Mouse (Mus musculus): ENCODE measurements at regions not wholly inside any gene's neighbourhood (a gene's known extent, or its start where the extent isn't known, plus 50 kb on each side); places are given as distances from the start of the nearest gene placed in this dataset.

DNA sequence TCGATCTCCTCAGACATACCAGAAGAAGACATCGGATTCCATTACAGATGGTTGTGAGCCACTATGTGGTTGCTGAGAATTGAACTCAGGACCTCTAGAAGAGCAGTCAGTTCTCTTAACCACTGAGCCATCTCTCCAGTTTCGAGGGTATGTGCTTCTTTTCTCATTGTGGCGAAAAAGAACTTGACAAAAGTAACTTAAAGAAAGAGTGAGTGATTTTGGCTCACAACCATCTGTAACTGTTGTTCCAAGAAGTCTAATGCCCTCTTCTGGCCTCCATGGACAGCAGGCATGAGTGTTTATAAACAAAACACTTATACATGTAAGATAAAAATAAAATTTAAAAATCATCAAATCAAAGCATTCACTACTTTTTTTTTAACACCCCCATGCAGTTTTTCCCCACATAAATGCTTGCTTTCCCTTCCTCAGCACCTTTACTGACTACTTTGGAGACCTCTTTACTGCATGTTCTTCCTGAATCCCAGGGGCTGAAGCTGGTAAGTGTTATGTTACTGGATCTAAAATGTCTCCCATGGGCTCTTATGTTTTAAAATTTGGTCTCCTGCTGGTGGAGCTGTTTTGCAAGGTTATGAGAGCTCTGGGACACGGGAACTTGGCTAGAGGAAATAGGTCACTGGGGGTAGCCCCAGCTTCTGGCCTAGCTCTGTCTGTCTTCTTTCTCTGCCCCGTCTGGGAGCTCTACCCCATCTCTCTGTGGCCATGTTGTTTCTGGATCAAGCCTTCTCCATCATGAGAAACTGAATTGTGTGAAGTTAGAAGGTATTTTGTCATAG is 521.8 kb upstream of the Nrp1 start:
- Histone ChIP-seq H3K9me3 (no peaks in the 10 kb centered on the region), H3K27ac (no peak overlapping the region), H3K27me3 (ENCODE audit: poor library complexity, severe bottlenecking) (no peaks in the 10 kb centered on the region), H3K36me3 (replicated peaks) (no peaks in the 10 kb centered on the region), H3K4me1 (no peaks in the 10 kb centered on the region), H3K4me3 (no peak overlapping the region)
- WGBS, result 79% methylated on average over 6 of the region's 6 CpGs
- DNase-seq (ENCODE audit: extremely low spot score, low spot score), result no peak

DNA sequence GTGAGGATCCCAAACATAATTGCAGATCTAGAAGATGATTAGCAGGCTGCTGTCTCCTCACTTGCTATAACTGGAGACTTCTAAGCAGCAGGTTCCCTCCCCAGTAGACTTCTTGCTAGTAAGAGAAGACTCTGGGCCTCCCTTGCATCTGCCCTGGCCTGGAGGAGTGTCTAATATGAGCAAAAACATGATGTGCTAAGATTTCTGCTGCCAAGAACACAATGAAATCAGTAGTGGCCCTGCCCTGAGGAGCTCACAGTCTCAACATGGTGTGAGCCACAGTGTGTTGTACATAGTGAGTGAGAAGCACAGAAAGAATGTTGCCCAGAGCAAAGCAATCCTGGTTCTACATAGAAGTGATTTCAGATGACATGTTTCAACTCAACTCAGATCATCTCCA is 520.1 kb upstream of the Nrp1 start:
- Histone ChIP-seq H3K4me3 (no peak overlapping the region), H3K27me3 (ENCODE audit: poor library complexity, severe bottlenecking) (no peaks in the 10 kb centered on the region), H3K9me3 (no peaks in the 10 kb centered on the region), H3K27ac (no peak overlapping the region), H3K36me3 (replicated peaks) (no peaks in the 10 kb centered on the region), H3K4me1 (no peaks in the 10 kb centered on the region)
- DNase-seq (ENCODE audit: extremely low spot score, low spot score), result no peak

DNA sequence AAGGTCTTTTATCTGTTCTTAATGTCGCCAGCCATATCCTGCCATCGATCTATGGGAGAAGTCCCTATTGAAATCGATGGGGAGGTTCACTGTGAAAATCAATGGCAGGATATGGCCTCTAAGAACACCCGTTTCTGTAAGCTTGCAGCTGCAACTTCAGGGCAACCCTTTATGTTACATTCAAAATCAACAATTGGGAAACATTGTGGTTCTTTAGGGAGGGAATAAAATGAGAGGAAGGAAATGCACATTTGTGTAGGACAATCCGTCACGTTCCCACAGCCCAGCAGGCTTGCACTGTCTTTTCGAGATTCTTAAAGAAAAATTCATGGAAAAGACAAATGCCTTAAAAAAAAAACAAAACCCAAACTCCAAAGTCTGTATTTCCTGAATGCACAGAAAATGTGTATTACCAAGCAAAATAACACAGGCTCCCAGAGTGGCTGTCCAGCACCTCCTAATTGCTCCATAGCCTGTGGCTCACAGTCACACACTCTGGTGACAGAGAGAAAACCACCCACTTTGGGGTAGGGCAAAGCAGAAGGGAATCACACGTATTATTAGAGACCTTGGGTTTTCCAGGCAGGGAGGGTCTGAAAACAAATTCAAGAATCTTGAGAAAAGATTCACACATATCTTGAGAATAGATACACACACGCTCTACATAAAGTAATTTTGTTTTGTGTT is 510.9 kb upstream of the Nrp1 start:
- Histone ChIP-seq H3K9me3 (no peaks in the 10 kb centered on the region), H3K27me3 (ENCODE audit: poor library complexity, severe bottlenecking) (no peaks in the 10 kb centered on the region), H3K36me3 (replicated peaks) (no peaks in the 10 kb centered on the region), H3K27ac (no peak overlapping the region), H3K4me3 (no peak overlapping the region), H3K4me1 (no peaks in the 10 kb centered on the region)
- no peak for DNase-seq (ENCODE audit: extremely low spot score, low spot score)
- WGBS, result 85% methylated on average over 9 of the region's 9 CpGs

DNA sequence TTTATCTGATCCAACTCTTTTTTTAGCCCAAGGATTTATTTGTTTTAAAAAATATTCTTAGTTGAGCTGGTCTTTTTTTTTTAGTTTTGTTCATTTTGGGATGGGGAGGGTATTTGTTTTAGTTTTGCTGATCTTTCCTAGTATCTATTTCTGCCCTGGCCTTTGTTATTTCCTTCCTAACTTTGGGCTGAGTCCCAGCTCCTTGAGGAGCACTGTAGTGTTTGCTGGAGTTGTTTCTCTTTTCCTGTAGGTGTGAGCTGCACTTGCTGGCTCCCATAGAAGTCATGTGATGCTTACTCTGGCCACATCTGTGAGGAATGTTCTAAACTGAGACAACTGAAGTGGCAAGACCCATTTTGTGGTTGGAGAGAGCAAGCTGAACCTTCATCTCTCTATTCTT is 508.5 kb upstream of the Nrp1 start:
- Histone ChIP-seq H3K4me3 (no peak overlapping the region), H3K27me3 (ENCODE audit: poor library complexity, severe bottlenecking) (no peaks in the 10 kb centered on the region), H3K9me3 (no peaks in the 10 kb centered on the region), H3K4me1 (no peaks in the 10 kb centered on the region), H3K27ac (no peak overlapping the region), H3K36me3 (replicated peaks) (no peaks in the 10 kb centered on the region)
- DNase-seq (ENCODE audit: extremely low spot score, low spot score), result no peak

DNA sequence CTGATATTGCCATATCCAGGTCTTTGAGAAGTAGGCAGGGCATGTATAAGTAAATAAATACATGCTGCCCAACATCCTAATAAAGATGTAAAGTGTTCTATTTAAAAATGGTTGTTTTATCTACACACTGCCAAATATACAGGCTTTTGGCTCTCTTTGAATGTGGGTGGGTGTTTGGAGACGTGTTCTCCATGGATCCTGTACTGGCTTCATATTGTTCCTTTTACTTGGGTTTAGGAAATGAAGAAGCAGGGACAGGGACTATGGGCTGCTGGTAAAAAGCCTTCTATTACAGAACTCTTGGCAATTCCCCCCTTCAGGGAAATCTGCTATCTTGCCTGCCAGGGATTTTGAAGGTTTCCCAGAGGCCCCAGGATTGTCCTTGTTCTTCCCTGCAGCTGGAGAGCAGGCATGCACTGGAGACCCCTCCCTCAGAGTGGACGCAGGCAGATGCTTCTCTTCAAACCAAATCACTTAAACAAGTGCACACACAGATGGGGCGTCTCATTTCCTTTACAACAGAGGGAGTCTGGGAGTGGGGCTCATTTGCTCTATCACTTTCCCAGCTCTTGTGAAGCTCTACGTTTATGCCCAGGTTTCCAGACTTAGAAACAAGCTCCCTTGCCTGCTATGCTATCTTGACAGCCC is 502.6 kb upstream of the Nrp1 start:
- Histone ChIP-seq H3K27ac (no peak overlapping the region), H3K4me1 (0 out of 2 replicates have a peak, but pooled peaks cover 5% of the 10 kb centered on the region), H3K27me3 (ENCODE audit: poor library complexity, severe bottlenecking) (no peaks in the 10 kb centered on the region), H3K4me3 (no peak overlapping the region), H3K36me3 (replicated peaks) (no peaks in the 10 kb centered on the region), H3K9me3 (no peaks in the 10 kb centered on the region)
- 55% methylated on average over 4 of the region's 4 CpGs for WGBS
- DNase-seq (ENCODE audit: extremely low spot score, low spot score), result no peak

DNA sequence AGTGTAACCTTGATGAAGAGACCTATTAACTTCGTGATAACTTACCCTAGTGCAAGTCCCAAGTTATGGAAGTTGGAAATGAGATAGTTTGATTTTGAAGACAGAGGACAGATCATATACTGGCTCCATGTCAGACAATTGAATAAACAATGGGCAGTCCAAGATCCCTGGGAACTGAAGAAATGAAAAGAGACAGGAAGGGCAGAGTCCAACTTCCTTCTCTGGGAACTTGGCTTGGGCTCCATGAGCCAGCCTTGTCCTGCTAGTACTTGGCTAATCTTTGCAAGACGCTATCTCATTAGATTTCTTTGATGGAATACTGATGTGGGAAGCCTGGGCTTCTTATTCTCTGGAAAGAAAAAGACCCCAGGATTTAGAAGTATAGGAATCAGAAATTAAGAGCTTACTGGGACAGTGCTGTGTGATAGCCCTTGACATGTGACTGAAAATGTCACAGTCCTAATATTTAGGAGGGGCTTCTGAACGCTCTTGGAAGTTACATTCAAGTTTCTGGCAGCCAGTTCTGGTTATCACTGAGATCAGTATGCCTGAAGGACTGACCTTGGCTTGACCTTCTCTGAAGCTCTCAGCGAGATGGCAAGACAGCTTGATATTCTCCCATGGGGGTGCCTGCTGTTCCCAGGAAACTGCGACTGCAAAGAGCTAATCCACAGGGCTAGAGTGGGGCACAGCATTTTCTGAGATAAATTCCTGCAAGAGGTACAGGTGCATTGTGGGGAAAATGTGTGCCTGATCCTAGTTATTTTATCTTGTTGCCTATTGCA is 501.9 kb upstream of the Nrp1 start:
- H3K4me1 ChIP-seq, result 0 out of 2 replicates have a peak, but pooled peaks cover 5% of the 10 kb centered on the region
- no peak overlapping the region for H3K27ac ChIP-seq
- H3K36me3 ChIP-seq (replicated peaks), result no peaks in the 10 kb centered on the region
- DNase-seq (ENCODE audit: extremely low spot score, low spot score), result no peak
- H3K4me3 ChIP-seq, result no peak overlapping the region
- WGBS, result 58% methylated on average over 5 of the region's 5 CpGs
- H3K9me3 ChIP-seq, result no peaks in the 10 kb centered on the region
- H3K27me3 ChIP-seq (ENCODE audit: poor library complexity, severe bottlenecking), result no peaks in the 10 kb centered on the region

DNA sequence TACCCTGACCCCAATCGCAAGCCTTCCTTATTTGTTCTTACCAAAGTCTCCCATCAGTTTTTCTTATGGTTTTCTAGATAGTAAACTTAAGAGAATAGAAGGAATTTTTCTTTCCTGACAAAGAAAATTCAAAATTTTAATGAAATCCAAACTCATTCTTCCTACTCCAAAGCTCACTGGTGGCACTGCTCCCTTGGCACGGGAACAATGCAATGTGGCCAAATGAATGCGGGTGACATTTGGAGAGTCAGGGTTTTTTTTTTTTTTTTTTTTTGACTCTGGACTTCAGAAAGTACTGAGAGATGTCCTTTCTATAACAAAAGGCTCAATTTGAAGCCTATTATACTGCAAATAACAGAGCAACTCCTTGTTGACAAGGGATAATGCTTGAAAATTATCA is 499.4 kb upstream of the Nrp1 start:
- no peaks in the 10 kb centered on the region for H3K36me3 ChIP-seq (replicated peaks)
- H3K27ac ChIP-seq, result no peak overlapping the region
- no peaks in the 10 kb centered on the region for H3K27me3 ChIP-seq (ENCODE audit: poor library complexity, severe bottlenecking)
- H3K4me1 ChIP-seq, result 0 out of 2 replicates have a peak, but pooled peaks cover 5% of the 10 kb centered on the region
- 82% methylated on average over 3 of the region's 3 CpGs for WGBS
- DNase-seq (ENCODE audit: extremely low spot score, low spot score), result no peak
- H3K4me3 ChIP-seq, result no peak overlapping the region
- H3K9me3 ChIP-seq, result no peaks in the 10 kb centered on the region

DNA sequence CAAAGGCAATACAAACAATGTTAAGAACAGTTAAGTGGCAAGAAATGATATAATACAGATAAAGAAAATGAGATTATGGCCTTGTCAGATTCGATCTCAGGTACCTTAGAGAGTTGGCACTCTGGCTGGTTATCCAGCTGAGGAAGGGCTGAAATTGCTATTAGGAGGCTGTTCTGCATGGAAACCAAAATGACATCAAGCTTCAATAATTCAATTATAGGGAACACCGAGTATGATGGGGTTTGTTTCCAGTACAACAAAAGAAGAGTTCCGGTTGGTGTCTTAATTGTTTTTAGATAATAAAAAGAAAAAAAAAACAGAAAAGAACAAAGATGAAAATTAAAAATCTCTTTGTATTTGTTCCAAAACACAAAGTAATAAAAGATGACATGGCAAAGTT is 498.0 kb upstream of the Nrp1 start:
- Histone ChIP-seq H3K9me3 (no peaks in the 10 kb centered on the region), H3K4me3 (no peak overlapping the region), H3K27me3 (ENCODE audit: poor library complexity, severe bottlenecking) (no peaks in the 10 kb centered on the region), H3K27ac (no peak overlapping the region), H3K4me1 (0 out of 2 replicates have a peak, but pooled peaks cover 5% of the 10 kb centered on the region), H3K36me3 (replicated peaks) (no peaks in the 10 kb centered on the region)
- no peak for DNase-seq (ENCODE audit: extremely low spot score, low spot score)
- 79% methylated on average over 3 of the region's 3 CpGs for WGBS

DNA sequence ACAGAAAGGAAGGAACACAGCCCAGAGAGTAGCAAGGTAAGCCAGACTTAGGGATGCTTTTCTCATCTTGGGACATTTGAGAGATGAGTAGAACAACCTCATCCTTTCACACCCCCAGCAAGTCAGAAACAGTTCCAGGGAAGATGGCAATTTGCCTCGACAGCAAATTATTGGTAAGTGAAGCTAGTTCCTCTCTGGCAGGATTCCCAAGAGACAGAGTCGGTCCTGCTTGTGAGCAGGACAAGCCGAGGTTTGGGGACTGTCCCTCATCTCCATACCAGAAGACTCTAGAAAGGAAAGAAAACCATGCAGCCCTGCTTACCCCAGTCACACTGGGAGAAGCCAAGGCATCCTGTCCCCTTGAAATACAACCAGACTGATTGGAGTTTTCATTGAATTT is 497.5 kb upstream of the Nrp1 start:
- no peak overlapping the region for H3K4me3 ChIP-seq
- no peak for DNase-seq (ENCODE audit: extremely low spot score, low spot score)
- 0 out of 2 replicates have a peak, but pooled peaks cover 2% of the 10 kb centered on the region for H3K4me1 ChIP-seq
- no peaks in the 10 kb centered on the region for H3K9me3 ChIP-seq
- H3K36me3 ChIP-seq (replicated peaks), result no peaks in the 10 kb centered on the region
- no peak overlapping the region for H3K27ac ChIP-seq
- WGBS, result 77% methylated on average over 3 of the region's 3 CpGs
- H3K27me3 ChIP-seq (ENCODE audit: poor library complexity, severe bottlenecking), result no peaks in the 10 kb centered on the region

DNA sequence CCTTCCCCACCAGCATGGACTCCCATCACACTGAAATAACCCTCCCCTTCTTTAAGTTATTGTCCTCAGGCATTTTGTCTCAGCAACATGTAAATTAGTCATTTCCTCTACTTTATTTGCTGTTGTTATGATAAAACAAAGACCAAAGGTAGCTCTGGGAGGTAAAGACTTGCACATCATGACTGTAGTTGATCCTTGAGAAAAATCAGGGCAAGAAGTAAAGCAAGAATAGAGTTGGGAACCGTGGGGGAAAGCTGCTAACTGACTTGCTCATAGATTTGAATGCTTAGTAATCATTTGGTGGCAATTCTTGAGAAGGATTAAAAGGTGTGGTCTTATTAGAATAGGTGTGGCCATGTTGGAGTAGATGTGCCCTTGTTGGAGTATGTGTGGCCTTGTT is 473.8 kb upstream of the Nrp1 start:
- H3K9me3 ChIP-seq, result no peaks in the 10 kb centered on the region
- WGBS, result 75% methylated on average over 1 of the region's 1 CpGs

DNA sequence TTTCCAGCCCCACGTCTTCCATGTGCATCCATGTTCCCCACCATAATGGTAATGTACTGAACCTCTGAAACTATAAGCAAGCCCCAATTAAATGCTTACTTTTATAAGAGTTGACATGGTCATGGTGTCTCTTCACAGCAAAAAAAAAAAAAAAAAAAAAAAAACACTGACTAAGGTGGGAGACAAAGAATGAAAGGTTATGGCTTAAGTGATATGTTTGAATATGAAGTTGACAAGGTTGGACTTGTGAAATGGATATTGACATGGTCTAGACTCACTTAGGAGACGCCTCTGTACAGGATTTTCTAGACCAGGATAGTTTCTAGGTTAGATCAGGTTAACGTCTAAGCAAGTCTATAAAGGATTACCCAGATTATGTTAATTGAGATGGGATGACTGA is 473.2 kb upstream of the Nrp1 start:
- H3K4me3 ChIP-seq, result no peak overlapping the region

More for the DNA sequence above, 473.8 kb upstream of the Nrp1 start:
- H3K27me3 ChIP-seq (ENCODE audit: poor library complexity, severe bottlenecking), result no peaks in the 10 kb centered on the region
- no peak overlapping the region for H3K4me3 ChIP-seq
- DNase-seq (ENCODE audit: extremely low spot score, low spot score), result no peak
- H3K4me1 ChIP-seq, result no peaks in the 10 kb centered on the region
- no peaks in the 10 kb centered on the region for H3K36me3 ChIP-seq (replicated peaks)
- no peak overlapping the region for H3K27ac ChIP-seq

DNA sequence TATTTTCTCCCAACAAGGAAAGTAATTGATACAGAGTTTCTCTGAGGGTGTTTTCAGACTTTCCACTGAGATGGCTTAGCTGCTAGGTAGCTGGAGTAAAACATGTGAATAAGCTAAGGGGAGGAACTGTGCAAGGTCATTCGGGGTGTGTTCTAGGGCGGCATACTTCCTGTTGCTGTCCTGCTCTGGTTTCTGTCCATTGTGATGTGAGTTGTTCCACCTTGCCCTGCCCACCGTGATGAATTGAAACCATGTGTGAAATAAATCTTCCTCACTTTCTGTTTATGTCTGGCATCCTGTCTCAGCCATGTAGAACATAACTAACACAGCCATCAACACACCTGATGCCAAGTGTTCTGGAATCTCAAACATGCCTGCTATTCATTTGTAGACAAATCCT is 472.6 kb upstream of the Nrp1 start:
- no peak for DNase-seq (ENCODE audit: extremely low spot score, low spot score)
- 53% methylated on average over 3 of the region's 3 CpGs for WGBS

More for the DNA sequence above, 473.2 kb upstream of the Nrp1 start:
- Histone ChIP-seq H3K27ac (no peak overlapping the region), H3K27me3 (ENCODE audit: poor library complexity, severe bottlenecking) (no peaks in the 10 kb centered on the region), H3K36me3 (replicated peaks) (no peaks in the 10 kb centered on the region), H3K4me1 (no peaks in the 10 kb centered on the region), H3K9me3 (no peaks in the 10 kb centered on the region)
- WGBS, result 88% methylated on average over 3 of the region's 3 CpGs
- DNase-seq (ENCODE audit: extremely low spot score, low spot score), result no peak

More for the DNA sequence above, 472.6 kb upstream of the Nrp1 start:
- Histone ChIP-seq H3K9me3 (no peaks in the 10 kb centered on the region), H3K27me3 (ENCODE audit: poor library complexity, severe bottlenecking) (no peaks in the 10 kb centered on the region), H3K4me1 (no peaks in the 10 kb centered on the region; the same call in 1 of the 2 replicates), H3K36me3 (replicated peaks) (no peaks in the 10 kb centered on the region), H3K27ac (no peak overlapping the region), H3K4me3 (no peak overlapping the region)

Data from forebrain, embryonic 10.5 days (tissue).